Mouse (Mus musculus) myocyte (in vitro differentiated cells): ENCODE results near the gene Aff1. TPM values are rescaled to one million over a fixed set of nuclear protein-coding genes. Genes with fewer than 3 reads are reported as not detected.

Source experiments
- H3K27me3 ChIP-seq: one replicate; pipeline ENCODE4 v1.6.1; 2011; ENCODE audit not compliant: control insufficient read depth, insufficient read depth, insufficient read length
- H3K36me3 ChIP-seq: one replicate; pipeline ENCODE4 v1.6.1; 2011; ENCODE audit not compliant: control insufficient read depth, insufficient read depth
- H3K4me2 ChIP-seq: one replicate; pipeline ENCODE4 v1.6.1; 2011; ENCODE audit warnings: low read depth, control low read depth
- H3K4me3 ChIP-seq: one replicate; pipeline ENCODE4 v1.5.1; 2011; ENCODE audit warnings: mild to moderate bottlenecking, control low read depth, moderate library complexity
- H3K79me2 ChIP-seq: one replicate; pipeline ENCODE4 v1.6.1; 2011; ENCODE audit not compliant: control insufficient read depth, insufficient read depth
- H3ac ChIP-seq: one replicate; pipeline ENCODE4 v1.6.1; 2011; ENCODE audit not compliant: control insufficient read depth, insufficient read length
- CEBPB ChIP-seq: IDR thresholded peaks from 2 replicates; pipeline ENCODE4 v1.6.1; 2011; ENCODE audit warnings: mild to moderate bottlenecking, moderate library complexity; ENCODE audit not compliant: poor library complexity, insufficient read depth, severe bottlenecking
- E2F4 ChIP-seq: IDR thresholded peaks from one replicate; pipeline ENCODE4 v1.6.1; 2011; ENCODE audit warnings: mild to moderate bottlenecking, control low read depth, moderate library complexity; ENCODE audit not compliant: insufficient read depth
- MAX ChIP-seq: IDR thresholded peaks from one replicate; pipeline ENCODE4 v1.6.1; 2011; ENCODE audit warnings: low read depth, mild to moderate bottlenecking, control low read depth
- MYOD1 ChIP-seq, 3 experiments: IDR thresholded peaks; one replicate each; pipeline ENCODE4 v1.6.1; 2011; ENCODE audit warnings: control low read depth in 2 of 3, low read depth in 2 of 3, mild to moderate bottlenecking in 2 of 3, moderate library complexity in 1 of 3; ENCODE audit not compliant: insufficient read length in 2 of 3, control insufficient read depth in 1 of 3
- MYOG ChIP-seq, 3 experiments: IDR thresholded peaks; one replicate each; pipeline ENCODE4 v1.6.1; 2011; ENCODE audit warnings: control low read depth in 2 of 3, low read depth in 2 of 3, mild to moderate bottlenecking in 2 of 3; ENCODE audit not compliant: insufficient read length in 2 of 3, control insufficient read depth in 1 of 3, insufficient read depth in 1 of 3
- POLR2A ChIP-seq: IDR thresholded peaks from one replicate; pipeline ENCODE4 v1.6.1; 2011; ENCODE audit warnings: low read depth, mild to moderate bottlenecking, control low read depth, moderate library complexity; ENCODE audit not compliant: insufficient read length
- POLR2AphosphoS2 ChIP-seq: IDR thresholded peaks from one replicate; pipeline ENCODE4 v1.6.1; 2011; ENCODE audit warnings: low read depth, control low read depth; ENCODE audit not compliant: insufficient read length
- REST ChIP-seq: IDR thresholded peaks from one replicate; pipeline ENCODE4 v1.6.1; 2011; ENCODE audit warnings: mild to moderate bottlenecking, control low read depth, moderate library complexity; ENCODE audit not compliant: insufficient read depth, insufficient read length
- SRF ChIP-seq: IDR thresholded peaks from one replicate; pipeline ENCODE4 v1.6.1; 2011; ENCODE audit warnings: low read depth; ENCODE audit not compliant: control insufficient read depth, insufficient read length
- TCF12 ChIP-seq: IDR thresholded peaks from one replicate; pipeline ENCODE4 v1.6.1; 2011; ENCODE audit warnings: mild to moderate bottlenecking, control low read depth; ENCODE audit not compliant: poor library complexity, insufficient read depth, severe bottlenecking
- TCF3 ChIP-seq: IDR thresholded peaks from one replicate; pipeline ENCODE4 v1.6.1; 2011; ENCODE audit warnings: low read depth, control low read depth; ENCODE audit not compliant: insufficient read length
- USF1 ChIP-seq: IDR thresholded peaks from one replicate; pipeline ENCODE4 v1.6.1; 2011; ENCODE audit warnings: low read depth, mild to moderate bottlenecking, control low read depth, moderate library complexity
- polyA plus RNA-seq: library from polyadenylated mRNA; unstranded; fragments of >200 nt; fragmentation: generic; extraction: Trizol; gene quantifications from one replicate; pipeline ENCODE4 v1.2.1, GENCODE M21; 2012; ENCODE audit warnings: missing spikeins

Gene Aff1
- polyA plus RNA-seq, 1 experiment: 16.4 TPM

- no peaks in the 10 kb centered on the region for H3K27me3 ChIP-seq
- TF ChIP-seq POLR2AphosphoS2 (no peak), MYOD1 (IDR thresholded peaks at IDR 0.05; ENCODE audit: control insufficient read depth in 1 of 3, insufficient read length in 2 of 3, low read depth in 2 of 3) (no peak), CEBPB (no peak), POLR2A (no peak), E2F4 (no peak), REST (no peak), USF1 (no peak), MYOG (IDR thresholded peaks at IDR 0.05; ENCODE audit: control insufficient read depth in 1 of 3, insufficient read depth in 1 of 3, insufficient read length in 2 of 3, low read depth in 2 of 3) (no peak), TCF3 (no peak), SRF (no peak), TCF12 (no peak), MAX (no peak)
- H3ac ChIP-seq: no peak overlapping the region
- no peaks in the 10 kb centered on the region for H3K36me3 ChIP-seq
- no peak overlapping the region for H3K4me3 ChIP-seq
- H3K79me2 ChIP-seq: no peaks in the 10 kb centered on the region
- H3K4me2 ChIP-seq: no peak overlapping the region
These were observed 7.4 kb downstream of the Aff1 start for GRCm38 (mm10) chr5:103699537-103699936.

- Histone ChIP-seq H3K4me3 (no peak overlapping the region), H3K79me2 (no peaks in the 10 kb centered on the region), H3ac (no peak overlapping the region), H3K27me3 (no peaks in the 10 kb centered on the region), H3K4me2 (no peak overlapping the region), H3K36me3 (no peaks in the 10 kb centered on the region)
- TF ChIP-seq USF1: no peak
- TF ChIP-seq E2F4: no peak
- TF ChIP-seq REST: no peak
- no peak for TF ChIP-seq CEBPB
- no peak for TF ChIP-seq MYOG (IDR thresholded peaks at IDR 0.05; ENCODE audit: control insufficient read depth in 1 of 3, insufficient read depth in 1 of 3, insufficient read length in 2 of 3, low read depth in 2 of 3)
- no peak for TF ChIP-seq MYOD1 (IDR thresholded peaks at IDR 0.05; ENCODE audit: control insufficient read depth in 1 of 3, insufficient read length in 2 of 3, low read depth in 2 of 3)
- TF ChIP-seq MAX: no peak
- TF ChIP-seq POLR2A: no peak
- no peak for TF ChIP-seq TCF12
- no peak for TF ChIP-seq TCF3
- no peak for TF ChIP-seq SRF
- TF ChIP-seq POLR2AphosphoS2: no peak
These were observed 8.5 kb downstream of the Aff1 start for GRCm38 (mm10) chr5:103700661-103701060.

GRCm38 (mm10) chr5:103701466-103701865 lies 9.3 kb downstream of the Aff1 start:
- no peaks in the 10 kb centered on the region for H3K79me2 ChIP-seq
- no peaks in the 10 kb centered on the region for H3K36me3 ChIP-seq
- H3K4me2 ChIP-seq: no peak overlapping the region
- H3K27me3 ChIP-seq: no peaks in the 10 kb centered on the region
- H3K4me3 ChIP-seq: no peak overlapping the region
- TF ChIP-seq POLR2AphosphoS2 (no peak), MAX (no peak), TCF12 (no peak), E2F4 (no peak), CEBPB (no peak), POLR2A (no peak), SRF (no peak), MYOG (IDR thresholded peaks at IDR 0.05; ENCODE audit: control insufficient read depth in 1 of 3, insufficient read depth in 1 of 3, insufficient read length in 2 of 3, low read depth in 2 of 3) (no peak), MYOD1 (IDR thresholded peaks at IDR 0.05; ENCODE audit: control insufficient read depth in 1 of 3, insufficient read length in 2 of 3, low read depth in 2 of 3) (no peak), USF1 (no peak), TCF3 (no peak), REST (no peak)
- no peak overlapping the region for H3ac ChIP-seq

GRCm38 (mm10) chr5:103702527-103702926 lies 10.4 kb downstream of the Aff1 start:
- Histone ChIP-seq H3K36me3 (no peaks in the 10 kb centered on the region), H3K27me3 (no peaks in the 10 kb centered on the region), H3K79me2 (no peaks in the 10 kb centered on the region), H3K4me2 (no peak overlapping the region), H3K4me3 (no peak overlapping the region), H3ac (no peak overlapping the region)
- TF ChIP-seq MYOG (IDR thresholded peaks at IDR 0.05; ENCODE audit: control insufficient read depth in 1 of 3, insufficient read depth in 1 of 3, insufficient read length in 2 of 3, low read depth in 2 of 3) (no peak), TCF3 (no peak), POLR2A (no peak), MYOD1 (IDR thresholded peaks at IDR 0.05; ENCODE audit: control insufficient read depth in 1 of 3, insufficient read length in 2 of 3, low read depth in 2 of 3) (no peak), MAX (no peak), TCF12 (no peak), SRF (no peak), E2F4 (no peak), USF1 (no peak), POLR2AphosphoS2 (no peak), REST (no peak), CEBPB (no peak)
